Mouse (Mus musculus) embryonic stem cell, embryonic (primary cell): ENCODE measurements around the gene 1300017J02Rik.

Experiments
- CTCF ChIA-PET, 4 experiments: fragments of 300-600 bp in 2 of 4; fragments of 350-600 bp in 2 of 4; sonication (Branson Sonifier 250); formaldehyde crosslinking; loops; one replicate each; lab custom pipeline; 2022; ENCODE audit warnings: inconsistent platforms in 2 of 4; lab: Charles Lee
- POLR2A ChIA-PET, 4 experiments: fragments of 300-600 bp in 2 of 4; fragments of 350-600 bp in 2 of 4; sonication (Branson Sonifier 250); formaldehyde crosslinking; loops; one replicate each; lab custom pipeline; 2022; ENCODE audit warnings: antibody characterized with exemption in 4 of 4, inconsistent platforms in 1 of 4; lab: Charles Lee

The 1300017J02Rik gene

GRCm38 (mm10) chr9:103288489-103289180 lies 16.2 kb downstream of the 1300017J02Rik start:
- ChIA-PET CTCF (interaction anchor here in 2 of 4 experiments (0.6 to 1.3 kb wide), 3 partner anchors 14 to 81 kb away, joined by 4 to 7 read pairs (median 5); no protein-coding TSS in a partner anchor), POLR2A (interaction anchor here in 3 of 4 experiments (0.5 to 1.5 kb wide), 8 partner anchors 14 to 168 kb away, joined by 3 to 8 read pairs (median 4); partner anchors contain the start of genes 1300017J02Rik (in 2 of the 3) and Topbp1 (in 2 of the 3))

GRCm38 (mm10) chr9:103287840-103288488 lies 16.9 kb downstream of the 1300017J02Rik start:
- POLR2A ChIA-PET: interaction anchor here in 3 of 4 experiments (0.7 to 1.5 kb wide), 7 partner anchors 14 to 167 kb away, joined by 3 to 8 read pairs (median 3); partner anchors contain the start of genes 1300017J02Rik (in 2 of the 3) and Topbp1 (in 2 of the 3)

GRCm38 (mm10) chr9:103286901-103287422 lies 17.9 kb downstream of the 1300017J02Rik start:
- CTCF ChIA-PET: interaction anchor here in 1 of 4 experiments (1.0 to 1.5 kb wide), 2 partner anchors 61 to 420 kb away, joined by 3 read pairs; no protein-coding TSS in a partner anchor
- POLR2A ChIA-PET: interaction anchor here (0.5 to 2.4 kb wide), 14 partner anchors 8 to 296 kb away, joined by 3 to 13 read pairs (median 4); partner anchors contain the start of genes 1300017J02Rik (in 2 of the 4) and Topbp1 (in 2 of the 4)

More at GRCm38 (mm10) chr9:103287840-103288488, 16.9 kb downstream of the 1300017J02Rik start:
- CTCF ChIA-PET: interaction anchor here in 1 of 4 experiments (1.2 to 1.3 kb wide), 2 partner anchors 15 to 80 kb away, joined by 4 to 5 read pairs; no protein-coding TSS in a partner anchor

GRCm38 (mm10) chr9:103286396-103286795 lies 18.5 kb downstream of the 1300017J02Rik start:
- ChIA-PET POLR2A (interaction anchor here (0.5 to 2.4 kb wide), 6 partner anchors 8 to 167 kb away, joined by 3 to 13 read pairs (median 6); partner anchors contain the start of genes 1300017J02Rik (in 2 of the 4) and Topbp1 (in 2 of the 4)), CTCF (interaction anchor here in 1 of 4 experiments (1.5 kb wide), 1 partner anchor 61 kb away, joined by 3 read pairs; no protein-coding TSS in a partner anchor)

- ChIA-PET POLR2A (interaction anchor here in 3 of 4 experiments (0.5 to 1.1 kb wide), 4 partner anchors 26 to 1029 kb away, joined by 3 to 8 read pairs (median 4); no protein-coding TSS in a partner anchor), CTCF (interaction anchor here in 2 of 4 experiments (0.6 to 0.8 kb wide), 3 partner anchors 17 to 185 kb away, joined by 3 to 5 read pairs (median 3); no protein-coding TSS in a partner anchor)
Observed at GRCm38 (mm10) chr9:103276876-103277275, 28.0 kb downstream of the 1300017J02Rik start.

- CTCF ChIA-PET: no interaction called here
- POLR2A ChIA-PET: interaction anchor here in 1 of 4 experiments (1.2 kb wide), 1 partner anchor 23 kb away, joined by 3 read pairs; no protein-coding TSS in a partner anchor
Observed at GRCm38 (mm10) chr9:103275676-103276075, 29.2 kb downstream of the 1300017J02Rik start.

GRCm38 (mm10) chr9:103274819-103275218 lies 30.1 kb downstream of the 1300017J02Rik start:
- ChIA-PET CTCF (no interaction called here), POLR2A (no interaction called here)

GRCm38 (mm10) chr9:103271104-103271503 lies 33.8 kb downstream of the 1300017J02Rik start:
- ChIA-PET POLR2A (no interaction called here), CTCF (no interaction called here)

- POLR2A ChIA-PET: no interaction called here
- CTCF ChIA-PET: interaction anchor here in 1 of 4 experiments (1.0 kb wide), 1 partner anchor 13 kb away, joined by 3 read pairs; no protein-coding TSS in a partner anchor
Observed at GRCm38 (mm10) chr9:103265778-103266177, 39.1 kb downstream of the 1300017J02Rik start.

- POLR2A ChIA-PET: interaction anchor here in 2 of 4 experiments (0.6 to 1.6 kb wide), 7 partner anchors 11 to 472 kb away, joined by 3 to 4 read pairs (median 3); partner anchors contain the start of genes Gm20425 (in 1 of the 2) and Trf (in 1 of the 2)
- CTCF ChIA-PET: interaction anchor here in 2 of 4 experiments (0.7 kb wide), 2 partner anchors 15 to 45 kb away, joined by 3 read pairs; no protein-coding TSS in a partner anchor
Observed at GRCm38 (mm10) chr9:103252906-103253305, 52.0 kb downstream of the 1300017J02Rik start.

- ChIA-PET POLR2A (no interaction called here), CTCF (interaction anchor here in 2 of 4 experiments (0.6 to 1.2 kb wide), 2 partner anchors 54 to 1978 kb away, joined by 3 to 6 read pairs; no protein-coding TSS in a partner anchor)
Observed at GRCm38 (mm10) chr9:103248618-103249017, 56.3 kb downstream of the 1300017J02Rik start.

GRCm38 (mm10) chr9:103246526-103247168 lies 58.2 kb downstream of the 1300017J02Rik start:
- POLR2A ChIA-PET: interaction anchor here in 1 of 4 experiments (1.3 kb wide), 1 partner anchor 36 kb away, joined by 3 read pairs; no protein-coding TSS in a partner anchor
- CTCF ChIA-PET: interaction anchor here in 2 of 4 experiments (0.6 to 1.0 kb wide), 2 partner anchors 20 to 523 kb away, joined by 3 read pairs; no protein-coding TSS in a partner anchor

- POLR2A ChIA-PET: interaction anchor here in 3 of 4 experiments (0.7 to 1.0 kb wide), 3 partner anchors 55 to 230 kb away, joined by 3 to 4 read pairs (median 3); partner anchors contain the start of genes 1300017J02Rik (in 1 of the 3) and Topbp1 (in 1 of the 3)
- CTCF ChIA-PET: interaction anchor here in 1 of 4 experiments (0.6 kb wide), 1 partner anchor 74 kb away, joined by 4 read pairs; no protein-coding TSS in a partner anchor
Observed at GRCm38 (mm10) chr9:103243640-103244039, 61.2 kb downstream of the 1300017J02Rik start.

GRCm38 (mm10) chr9:103241206-103241605 lies 63.7 kb downstream of the 1300017J02Rik start:
- CTCF ChIA-PET: no interaction called here

GRCm38 (mm10) chr9:103239471-103239870 lies 65.4 kb downstream of the 1300017J02Rik start:
- CTCF ChIA-PET: no interaction called here
- POLR2A ChIA-PET: interaction anchor here in 1 of 4 experiments (0.6 to 1.3 kb wide), 2 partner anchors 11 to 14 kb away, joined by 3 to 5 read pairs; no protein-coding TSS in a partner anchor

More at GRCm38 (mm10) chr9:103241206-103241605, 63.7 kb downstream of the 1300017J02Rik start:
- POLR2A ChIA-PET: no interaction called here

- ChIA-PET CTCF (no interaction called here), POLR2A (no interaction called here)
Observed at GRCm38 (mm10) chr9:103234565-103235165, 70.2 kb downstream of the 1300017J02Rik start.

GRCm38 (mm10) chr9:103234059-103234458 lies 70.8 kb downstream of the 1300017J02Rik start:
- POLR2A ChIA-PET: no interaction called here
- CTCF ChIA-PET: no interaction called here
